Mouse (Mus musculus): ENCODE results near the gene S100z.

DNA sequence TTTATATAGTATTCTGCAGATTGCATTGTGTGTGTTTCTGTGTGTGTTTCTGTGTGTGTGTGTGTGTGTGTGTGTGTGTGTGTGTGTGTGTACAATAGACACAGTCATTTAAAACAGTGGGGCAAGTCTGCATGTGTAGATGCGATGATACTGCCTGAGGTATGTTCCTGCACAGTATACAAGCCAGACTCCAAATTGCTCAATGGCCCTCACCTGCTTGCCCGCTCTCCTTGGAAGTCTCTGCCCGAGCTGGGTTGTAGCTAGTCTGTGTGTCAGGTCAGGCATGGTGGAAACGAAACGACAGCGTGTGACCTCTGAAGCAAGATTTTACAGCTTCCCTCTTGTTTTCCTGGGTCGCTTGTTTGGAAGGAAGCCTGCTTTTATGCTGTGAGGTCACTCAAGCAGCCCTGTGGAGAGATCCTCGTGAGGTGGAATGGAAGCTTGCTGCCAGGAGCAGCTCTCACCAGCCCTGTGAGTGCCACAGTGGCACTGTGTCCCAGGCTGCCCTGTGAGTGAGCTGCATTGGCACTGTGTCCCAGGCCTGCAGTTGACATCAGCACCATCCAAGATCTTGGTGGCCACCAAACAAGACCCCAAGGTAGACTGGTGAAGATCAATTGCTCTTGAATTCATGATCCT is 24.9 kb upstream of the S100z start:
- TF ChIP-seq CTCF (IDR thresholded peaks at IDR 0.05; ENCODE audit: low read depth): no peak
- TF ChIP-seq EP300 (IDR thresholded peaks at IDR 0.05; ENCODE audit: low read depth): no peak

All from liver, postnatal 0 days (tissue).